Mouse (Mus musculus) thymus, postnatal 10 days (tissue): ENCODE results near the gene Wdr82.

Source experiments
- DNase-seq, 2 experiments: peaks; one replicate each; pipeline ENCODE4 v3.0.0; 2021; ENCODE audit warnings: low spot score in 2 of 2

Wdr82 gene

GRCm38 (mm10) chr9:106225469-106226150 is 54.9 kb downstream of the Wdr82 start:
- no peak for DNase-seq

- no peak for DNase-seq
These were observed 55.5 kb downstream of the Wdr82 start for GRCm38 (mm10) chr9:106226151-106226682.

GRCm38 (mm10) chr9:106227790-106228429 is 57.2 kb downstream of the Wdr82 start:
- no peak for DNase-seq

- DNase-seq, result no peak
These were observed 59.5 kb downstream of the Wdr82 start for GRCm38 (mm10) chr9:106230051-106230733.

- no peak for DNase-seq
These were observed 60.0 kb downstream of the Wdr82 start for GRCm38 (mm10) chr9:106230734-106231106.

- no peak for DNase-seq
These were observed 60.5 kb downstream of the Wdr82 start for GRCm38 (mm10) chr9:106231220-106231619.

GRCm38 (mm10) chr9:106231816-106232215 is 61.1 kb downstream of the Wdr82 start:
- DNase-seq, result no peak

GRCm38 (mm10) chr9:106232956-106233355 is 62.2 kb downstream of the Wdr82 start:
- DNase-seq, result no peak

GRCm38 (mm10) chr9:106233953-106234352 is 63.2 kb downstream of the Wdr82 start:
- no peak for DNase-seq

GRCm38 (mm10) chr9:106235194-106235830 is 64.6 kb downstream of the Wdr82 start:
- no peak for DNase-seq

- DNase-seq, result no peak
These were observed 65.6 kb downstream of the Wdr82 start for GRCm38 (mm10) chr9:106236156-106236817.

GRCm38 (mm10) chr9:106236818-106237211 is 66.1 kb downstream of the Wdr82 start:
- DNase-seq, result no peak

GRCm38 (mm10) chr9:106237401-106237800 is 66.7 kb downstream of the Wdr82 start:
- no peak for DNase-seq

- DNase-seq, result no peak
These were observed 67.2 kb downstream of the Wdr82 start for GRCm38 (mm10) chr9:106237878-106238277.
